Mouse (Mus musculus) CH12.LX (cell line): ENCODE measurements around the gene Kcnd1. TPM values are rescaled to one million over a fixed set of nuclear protein-coding genes. Genes with fewer than 3 reads are reported as not detected.
A peak's percentile ranks its signal among the peaks of the same experiment; 100 is the strongest.

Experiments used
- DNase-seq: peaks from one replicate; pipeline ENCODE4 v3.0.0-alpha.2; 2013; ENCODE audit errors: extremely low read depth
- H3K27ac ChIP-seq: 2 replicates; pipeline ENCODE4 v1.5.1; 2012; ENCODE audit warnings: low read depth, mild to moderate bottlenecking, control low read depth, moderate library complexity; ENCODE audit not compliant: insufficient read depth
- H3K27me3 ChIP-seq: replicated peaks from 2 replicates; pipeline ENCODE3; 2012; ENCODE audit warnings: inconsistent platforms
- H3K36me3 ChIP-seq, 2 experiments: replicated peaks in 1 of 2; 2 replicates each; pipeline versions ENCODE3 to v1.6.1; 2012; ENCODE audit warnings: inconsistent platforms in 1 of 2, low read length in 1 of 2, mild to moderate bottlenecking in 1 of 2, mixed read lengths in 1 of 2, moderate library complexity in 1 of 2; ENCODE audit not compliant: control insufficient read depth in 1 of 2, insufficient read depth in 1 of 2
- H3K4me1 ChIP-seq, 2 experiments: 2 replicates each; pipeline ENCODE4 v1.6.1; 2012; ENCODE audit warnings: inconsistent platforms in 1 of 2, moderate library complexity in 1 of 2; ENCODE audit not compliant: insufficient read depth in 2 of 2, control insufficient read depth in 1 of 2
- H3K4me2 ChIP-seq: 2 replicates; pipeline ENCODE4 v1.6.1; 2012; ENCODE audit warnings: low read depth, mild to moderate bottlenecking, control low read depth; ENCODE audit not compliant: poor library complexity, insufficient read depth, severe bottlenecking
- H3K4me3 ChIP-seq, 3 experiments: fragments of 150-350 bp in 1 of 3; sonication (generic) in 1 of 3; replicated peaks in 1 of 3; 2 replicates each; pipeline versions ENCODE3 to v1.5.1; 2011 to 2012; ENCODE audit warnings: low read depth in 2 of 3, low read length in 2 of 3, mild to moderate bottlenecking in 2 of 3, moderate library complexity in 2 of 3, control low read depth in 1 of 3, improper control_type of control experiment in 1 of 3, inconsistent platforms in 1 of 3, mixed read lengths in 1 of 3; ENCODE audit not compliant: poor library complexity in 1 of 3
- H3K79me2 ChIP-seq: replicated peaks from 2 replicates; pipeline ENCODE4 v1.6.1; 2012; ENCODE audit warnings: mild to moderate bottlenecking, moderate library complexity; ENCODE audit not compliant: control insufficient read depth, poor library complexity, insufficient read depth, severe bottlenecking; ENCODE audit errors: extremely low read depth
- H3K9ac ChIP-seq: 2 replicates; pipeline ENCODE4 v1.6.1; 2012; ENCODE audit warnings: low read depth, mild to moderate bottlenecking, control low read depth, moderate library complexity; ENCODE audit not compliant: insufficient read depth
- H3K9me3 ChIP-seq: replicated peaks from 2 replicates; pipeline ENCODE3; 2012; ENCODE audit warnings: low read length, inconsistent platforms, mixed read lengths
- BHLHE40 ChIP-seq: IDR thresholded peaks from 2 replicates; pipeline ENCODE4 v1.6.1; 2011; ENCODE audit warnings: mild to moderate bottlenecking, low read depth, low read length, improper control_type of control experiment
- CHD2 ChIP-seq: IDR thresholded peaks from 2 replicates; pipeline ENCODE4 v1.6.1; 2011; ENCODE audit warnings: low read length, improper control_type of control experiment
- E2F4 ChIP-seq: IDR thresholded peaks from 2 replicates; pipeline ENCODE4 v1.6.1; 2011; ENCODE audit warnings: low read depth, low read length, improper control_type of control experiment; ENCODE audit not compliant: insufficient replicate concordance
- EP300 ChIP-seq: IDR thresholded peaks from 2 replicates; pipeline ENCODE4 v1.6.1; 2011; ENCODE audit warnings: low read length, improper control_type of control experiment
- GABPA ChIP-seq: IDR thresholded peaks from 2 replicates; pipeline ENCODE4 v1.6.1; 2012; ENCODE audit warnings: low read depth, low read length, improper control_type of control experiment, inconsistent platforms; ENCODE audit not compliant: insufficient replicate concordance
- IRF4 ChIP-seq: IDR thresholded peaks from 2 replicates; pipeline ENCODE4 v1.6.1; 2014; ENCODE audit warnings: low read depth, mild to moderate bottlenecking, inconsistent platforms, low read length, improper control_type of control experiment
- JUN ChIP-seq: IDR thresholded peaks from 2 replicates; pipeline ENCODE4 v1.6.1; 2011; ENCODE audit warnings: low read depth, mild to moderate bottlenecking, low read length, improper control_type of control experiment, moderate library complexity; ENCODE audit not compliant: insufficient read depth
- KAT2A ChIP-seq: IDR thresholded peaks from 2 replicates; pipeline ENCODE4 v1.6.1; 2012; ENCODE audit warnings: low read length, improper control_type of control experiment, inconsistent platforms; ENCODE audit not compliant: insufficient replicate concordance
- MAX ChIP-seq: IDR thresholded peaks from 2 replicates; pipeline ENCODE4 v1.6.1; 2011; ENCODE audit warnings: low read length, improper control_type of control experiment
- MAZ ChIP-seq: IDR thresholded peaks from 2 replicates; pipeline ENCODE4 v1.6.1; 2012; ENCODE audit warnings: low read depth, mild to moderate bottlenecking, inconsistent platforms, low read length, improper control_type of control experiment, moderate library complexity
- MEF2A ChIP-seq: IDR thresholded peaks from 2 replicates; pipeline ENCODE4 v1.6.1; 2014; ENCODE audit warnings: low read depth, mild to moderate bottlenecking, inconsistent platforms, low read length, improper control_type of control experiment, borderline replicate concordance
- MYC ChIP-seq: IDR thresholded peaks from 2 replicates; pipeline ENCODE4 v1.6.1; 2011; ENCODE audit warnings: low read depth, mild to moderate bottlenecking, improper control_type of control experiment, low read length
- NELFE ChIP-seq: IDR thresholded peaks from 2 replicates; pipeline ENCODE4 v1.6.1; 2011; ENCODE audit warnings: low read depth, low read length, improper control_type of control experiment
- NRF1 ChIP-seq: IDR thresholded peaks from 2 replicates; pipeline ENCODE4 v1.6.1; 2014; ENCODE audit warnings: low read depth, mild to moderate bottlenecking, inconsistent platforms, low read length, improper control_type of control experiment, moderate library complexity
- PAX5 ChIP-seq: IDR thresholded peaks from 2 replicates; pipeline ENCODE4 v1.6.1; 2012; ENCODE audit warnings: low read length, inconsistent platforms, mixed read lengths
- POLR2A ChIP-seq: IDR thresholded peaks from 2 replicates; pipeline ENCODE4 v1.6.1; 2011; ENCODE audit warnings: low read depth, mild to moderate bottlenecking, improper control_type of control experiment, low read length
- POLR2AphosphoS2 ChIP-seq: IDR thresholded peaks from 2 replicates; pipeline ENCODE4 v1.6.1; 2011; ENCODE audit warnings: low read depth, low read length, improper control_type of control experiment
- RAD21 ChIP-seq: IDR thresholded peaks from 2 replicates; pipeline ENCODE4 v1.6.1; 2011; ENCODE audit warnings: low read depth, mild to moderate bottlenecking, low read length, improper control_type of control experiment, moderate library complexity
- RCOR1 ChIP-seq: conservative IDR thresholded peaks from 2 replicates; pipeline ENCODE4 v1.6.1; 2012; ENCODE audit warnings: low read depth, mild to moderate bottlenecking, inconsistent platforms, low read length, improper control_type of control experiment
- SMC3 ChIP-seq: IDR thresholded peaks from 2 replicates; pipeline ENCODE4 v1.6.1; 2011; ENCODE audit warnings: low read depth, low read length, improper control_type of control experiment
- TBP ChIP-seq: conservative IDR thresholded peaks from 2 replicates; pipeline ENCODE4 v1.6.1; 2011; ENCODE audit warnings: low read depth, low read length, improper control_type of control experiment
- TCF12 ChIP-seq: IDR thresholded peaks from 2 replicates; pipeline ENCODE4 v1.6.1; 2014; ENCODE audit warnings: low read depth, mild to moderate bottlenecking, inconsistent platforms, low read length, improper control_type of control experiment
- USF1 ChIP-seq: IDR thresholded peaks from 2 replicates; pipeline ENCODE4 v1.6.1; 2014; ENCODE audit warnings: low read depth, mild to moderate bottlenecking, inconsistent platforms, low read length, improper control_type of control experiment
- USF2 ChIP-seq: conservative IDR thresholded peaks from 2 replicates; pipeline ENCODE4 v1.6.1; 2011; ENCODE audit warnings: low read depth, low read length, improper control_type of control experiment
- ZC3H11A ChIP-seq: IDR thresholded peaks from 2 replicates; pipeline ENCODE4 v1.6.1; 2012; ENCODE audit warnings: low read depth, mild to moderate bottlenecking, inconsistent platforms, low read length, improper control_type of control experiment
- ZKSCAN1 ChIP-seq: IDR thresholded peaks from 2 replicates; pipeline ENCODE4 v1.6.1; 2012; ENCODE audit warnings: low read depth, inconsistent platforms, low read length, improper control_type of control experiment, borderline replicate concordance
- ZMIZ1 ChIP-seq: IDR thresholded peaks from 2 replicates; pipeline ENCODE4 v1.6.1; 2012; ENCODE audit warnings: low read depth, mild to moderate bottlenecking, inconsistent platforms, low read length, improper control_type of control experiment
- ZNF384 ChIP-seq: IDR thresholded peaks from 2 replicates; pipeline ENCODE4 v1.6.1; 2012; ENCODE audit warnings: low read depth, low read length, improper control_type of control experiment, inconsistent platforms
- dilution Hi-C: fragments of 300-500 bp; cut with MboI; formaldehyde crosslinking; loops from 2 replicates; pipeline ENCODE4 v1.14.3; 2020; ENCODE audit warnings: low sequenced_read_pairs; ENCODE audit not compliant: extremely low pct_unique_long_range_greater_than_20kb, extremely low pct_ligation_motif_present
- in situ Hi-C: fragments of 300-500 bp; cut with MboI; formaldehyde crosslinking; loops from 3 replicates; pipeline ENCODE4 v1.14.3; 2019; ENCODE audit warnings: low sequenced_read_pairs, low pct_ligation_motif_present, low pct_unique_long_range_greater_than_20kb, mixed read lengths
- polyA plus RNA-seq: library from polyadenylated mRNA; unstranded; fragments of >175 nt; gene quantifications from 2 replicates; pipeline ENCODE4 v1.2.1, GENCODE M21; 2012; ENCODE audit warnings: low read depth; ENCODE audit not compliant: insufficient read length
- total RNA-seq, 2 experiments: library from RNA; depleted of rRNA; stranded (reverse); fragments of 300-350 nt in 1 of 2; fragments of >200 nt in 1 of 2; gene quantifications; 2 replicates each; pipeline ENCODE4 v1.2.3; 2012 to 2014

Kcnd1 gene
- total and polyA plus RNA-seq, 3 experiments, result 0.51 to 3.4 (median 0.63) TPM

DNA sequence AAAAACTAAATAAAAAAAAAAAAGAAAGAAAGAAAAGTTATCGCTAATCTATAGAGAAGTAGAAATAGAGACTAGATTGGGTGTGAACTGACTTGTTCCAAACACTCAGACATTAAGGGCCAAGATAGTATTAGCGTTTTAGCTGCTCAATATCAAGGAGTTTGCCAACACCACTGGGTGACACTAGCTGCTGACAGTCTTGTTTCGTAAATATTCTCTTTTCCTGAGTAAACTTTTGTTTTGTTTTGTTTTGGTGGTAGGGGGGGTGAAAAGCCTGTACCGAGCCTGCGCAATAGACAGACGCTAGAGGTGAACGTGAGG lies 18.7 kb downstream of the Kcnd1 start:
- peaks cover 0 to 17% of the 10 kb centered on the region in 2 experiments; a peak in 2 of 4 replicates for H3K4me1 ChIP-seq
- in situ Hi-C loops (no loop called here), dilution Hi-C loops (no loop called here)
- peaks cover 7 to 33% of the 10 kb centered on the region in 2 experiments for H3K36me3 ChIP-seq
- H3K27ac ChIP-seq, result no peak overlapping the region
- no peaks in the 10 kb centered on the region for H3K9me3 ChIP-seq
- peaks cover 39% of the 10 kb centered on the region for H3K79me2 ChIP-seq
- H3K27me3 ChIP-seq, result no peaks in the 10 kb centered on the region
- H3K4me3 ChIP-seq, result peak overlapping the region; percentile 39 to 45 (median 41)
- TF ChIP-seq RCOR1 (no peak), RAD21 (no peak), GABPA (no peak), KAT2A (0 out of 2 replicates have a peak, but pooled peaks have one; percentile 10), ZMIZ1 (no peak), TCF12 (0 out of 2 replicates have a peak, but pooled peaks have one; percentile 12), NRF1 (peak; percentile 78)
- H3K4me2 ChIP-seq, result peak overlapping the region; percentile 65; the same call in 1 of the 2 replicates
- no peak for DNase-seq
- H3K9ac ChIP-seq, result peak overlapping the region; percentile 44; the same call in 1 of the 2 replicates

DNA sequence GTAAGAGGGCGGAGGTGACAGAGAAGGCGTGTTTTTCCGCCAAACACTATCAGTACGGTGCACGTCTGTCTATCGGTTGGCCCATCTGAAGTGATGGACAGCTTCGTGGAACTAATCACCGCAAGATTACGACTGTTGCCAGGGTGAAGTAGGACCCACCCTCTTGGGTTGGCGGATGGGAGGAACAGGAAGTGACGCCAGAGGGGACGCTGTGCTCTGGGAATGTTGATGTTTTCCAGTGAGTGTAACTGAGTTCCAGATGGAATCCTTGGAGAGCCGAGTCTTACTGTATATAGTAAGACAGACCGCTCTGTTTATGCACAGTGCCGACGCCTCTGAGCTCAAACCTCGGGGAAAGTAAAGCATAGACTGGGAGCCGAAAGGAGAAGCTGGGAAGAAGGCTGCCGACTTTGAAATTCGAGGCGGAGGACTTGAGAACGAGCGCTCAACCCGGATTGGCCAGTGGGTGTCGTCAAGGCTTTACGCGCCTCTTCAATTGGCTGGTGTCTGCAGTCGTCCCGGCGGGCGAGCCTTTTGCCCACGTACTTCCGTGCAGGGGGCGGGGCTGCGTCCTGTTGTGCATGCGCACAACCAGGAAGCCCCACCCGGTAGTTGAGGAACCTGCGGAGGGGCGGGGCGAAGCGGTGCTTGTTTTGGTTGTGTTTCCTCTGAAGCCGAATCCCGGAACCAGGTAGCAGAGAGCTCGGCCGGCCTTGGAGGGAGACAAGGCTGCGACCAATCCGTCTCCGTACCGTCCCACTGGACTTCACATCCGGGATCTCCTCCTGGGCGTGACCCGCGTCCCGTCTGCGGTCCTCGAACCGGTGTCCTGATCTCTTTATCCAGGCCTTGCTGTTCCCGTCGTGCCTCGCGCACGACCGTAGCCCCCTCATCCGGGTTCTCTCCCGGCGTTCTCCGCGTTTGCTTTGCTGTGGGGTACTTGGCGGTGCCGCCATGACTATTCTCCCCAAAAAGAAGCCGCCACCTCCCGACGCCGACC lies 19.4 kb downstream of the Kcnd1 start, which contains the start of gene Otud5:
Gene Otud5 (plus strand): TSS at position 202 of the 1,000 bp plus-strand sequence.
- Histone ChIP-seq H3K36me3 (peaks cover 7 to 30% of the 10 kb centered on the region in 2 experiments), H3K9me3 (no peaks in the 10 kb centered on the region), H3K4me3 (peak within 1 kb of the TSS; percentile 71 to 98 (median 75)), H3K4me2 (peak within 1 kb of the TSS; percentile 65; the same call in 1 of the 2 replicates), H3K9ac (peak within 1 kb of the TSS; percentile 99), H3K27me3 (no peaks in the 10 kb centered on the region), H3K79me2 (peaks cover 46% of the 10 kb centered on the region), H3K4me1 (peaks cover 0 to 18% of the 10 kb centered on the region in 2 experiments; a peak in 2 of 4 replicates), H3K27ac (peak within 1 kb of the TSS; percentile 80)
- in situ Hi-C loops, result no loop called here
- DNase-seq, result peak; percentile 94
- dilution Hi-C loops, result no loop called here
- TF ChIP-seq ZNF384 (no peak), TBP (no peak), PAX5 (no peak), ZC3H11A (no peak), USF2 (no peak), NELFE (peak; percentile 8), MAZ (no peak), MYC (no peak), BHLHE40 (peak; percentile 36; the same call in 1 of the 2 replicates), ZMIZ1 (no peak), TCF12 (peak; percentile 31; the same call in 1 of the 2 replicates), POLR2A (peak; percentile 53), MEF2A (0 out of 2 replicates have a peak, but pooled peaks have one; percentile 12), USF1 (no peak), JUN (no peak), MAX (no peak), SMC3 (no peak), CHD2 (peak; percentile 52; the same call in 1 of the 2 replicates), POLR2AphosphoS2 (no peak), RCOR1 (no peak), IRF4 (no peak), EP300 (no peak), E2F4 (no peak), NRF1 (peak; percentile 85), KAT2A (0 out of 2 replicates have a peak, but pooled peaks have one; percentile 25), ZKSCAN1 (no peak), RAD21 (no peak)
